Mouse (Mus musculus): Measurements from ENCODE around the gene Pla2g6.

The Pla2g6 gene

GRCm38 (mm10) chr15:79268521-79268920, 59.7 kb downstream of the Pla2g6 start:
- no peak for DNase-seq

- DNase-seq, result no peak
These were observed 62.8 kb downstream of the Pla2g6 start for GRCm38 (mm10) chr15:79265384-79265783.

GRCm38 (mm10) chr15:79263726-79264125, 64.5 kb downstream of the Pla2g6 start:
- DNase-seq, result no peak

- DNase-seq, result no peak
These were observed 65.3 kb downstream of the Pla2g6 start for GRCm38 (mm10) chr15:79262786-79263309.

GRCm38 (mm10) chr15:79262375-79262774, 65.8 kb downstream of the Pla2g6 start:
- DNase-seq, result no peak

- DNase-seq, result no peak
These were observed 66.4 kb downstream of the Pla2g6 start for GRCm38 (mm10) chr15:79261757-79262156.

GRCm38 (mm10) chr15:79261095-79261725, 67.0 kb downstream of the Pla2g6 start:
- peak; percentile 56 for DNase-seq

- no peak for DNase-seq
These were observed 69.7 kb downstream of the Pla2g6 start for GRCm38 (mm10) chr15:79258521-79258920.

GRCm38 (mm10) chr15:79254661-79255060, 73.5 kb downstream of the Pla2g6 start, which contains the start of gene Slc16a8:
Gene Slc16a8 (minus strand): TSS chr15:79254761.
- DNase-seq, result no peak

- DNase-seq, result no peak
These were observed 75.6 kb downstream of the Pla2g6 start for GRCm38 (mm10) chr15:79252580-79252979.

- DNase-seq, result peak; percentile 44
These were observed 76.3 kb downstream of the Pla2g6 start for GRCm38 (mm10) chr15:79251781-79252491.

GRCm38 (mm10) chr15:79251168-79251567, 77.0 kb downstream of the Pla2g6 start:
- no peak for DNase-seq

GRCm38 (mm10) chr15:79250236-79250635, 78.0 kb downstream of the Pla2g6 start:
- DNase-seq, result no peak

- DNase-seq, result no peak
These were observed 82.9 kb downstream of the Pla2g6 start for GRCm38 (mm10) chr15:79245321-79245720.

GRCm38 (mm10) chr15:79244071-79244893, 83.9 kb downstream of the Pla2g6 start:
- DNase-seq, result no peak

- DNase-seq, result peak; percentile 99
These were observed 84.8 kb downstream of the Pla2g6 start for GRCm38 (mm10) chr15:79243234-79244042.

- no peak for DNase-seq
These were observed 85.5 kb downstream of the Pla2g6 start for GRCm38 (mm10) chr15:79242574-79243233.

- DNase-seq, result no peak
These were observed 90.2 kb downstream of the Pla2g6 start for GRCm38 (mm10) chr15:79238036-79238435.

All from right cerebral cortex, postnatal 4 days (tissue).